Mouse (Mus musculus): ENCODE measurements around the gene Vmn1r163.
"Not testable (repeated sequence)": the region's sequence is repeated elsewhere in the genome, so short reads cannot be mapped to it uniquely, and the experiment has no call there.

The Vmn1r163 gene

GRCm38 (mm10) chr7:23055240-23055639, at the start of gene Vmn1r163:
Vmn1r163 (plus strand) TSS chr7:23055540.
- DNase-seq (ENCODE audit: low read depth), result not testable (repeated sequence)

DNA sequence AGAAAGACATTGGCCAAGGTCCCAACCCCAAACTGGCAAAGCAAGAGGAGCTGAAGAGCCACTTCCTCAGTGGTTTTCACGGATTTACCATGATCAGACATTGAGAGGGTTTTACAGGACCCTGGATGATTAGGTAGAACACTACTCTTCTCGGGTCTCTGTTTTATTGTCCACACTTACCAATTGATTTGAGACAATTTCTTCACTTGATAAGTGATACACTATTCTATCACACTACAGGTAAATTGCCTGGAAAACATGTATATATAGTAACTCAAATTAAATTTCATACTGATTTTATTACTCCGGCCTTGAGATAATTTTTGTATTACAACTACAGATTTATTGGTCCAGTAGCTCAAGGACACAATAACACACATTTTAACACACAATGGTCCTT, 35.5 kb upstream of the Vmn1r163 start, which contains the start of gene Gm4216:
Gene Gm4216, minus strand, starts transcription at position 101 of the 400 bp plus-strand sequence.
- DNase-seq (ENCODE audit: low read depth), result not testable (repeated sequence)

DNA sequence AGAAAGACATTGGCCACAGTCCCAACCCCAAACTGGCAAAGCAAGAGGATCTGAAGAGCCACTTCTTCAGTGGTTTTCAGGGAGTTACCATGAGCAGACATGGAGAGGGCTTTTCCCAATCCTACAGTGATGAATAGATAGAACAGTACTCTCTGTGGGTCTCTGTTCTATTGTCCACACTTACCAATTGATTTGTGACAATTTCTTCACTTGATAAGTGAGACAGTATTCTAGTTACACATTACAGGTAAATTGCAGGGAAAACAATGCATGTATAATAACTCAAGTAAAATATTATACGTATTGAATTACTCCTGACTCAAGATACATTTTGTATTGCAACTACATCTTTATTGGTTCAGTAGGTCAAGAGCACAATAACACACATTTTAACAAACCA, 12.0 kb downstream of the Vmn1r163 start, which contains the start of gene Gm8720:
Gene Gm8720, minus strand, starts transcription at position 101 of the 400 bp plus-strand sequence.
- not testable (repeated sequence) for DNase-seq (ENCODE audit: low read depth)
